Comparison of ENCODE assay signal across 31 mouse cellular contexts in genomic region chr17:34106555-34106954, GRCm38 (mm10). TPM values are rescaled to one million over a fixed set of nuclear protein-coding genes. Genes with fewer than 3 reads are reported as not detected.
"Had no signal": no experiment of that assay in that cellular context is flagged by ENCODE, and none has a peak within 500 bp of the region (broad histone marks: within the 10 kb centered on the region; RNA-seq: fewer than 3 reads in every experiment).

No protein-coding gene starts in this region.

- H3K4me1 ChIP-seq: midbrain, embryonic 12.5 days had no signal

- H3K27ac ChIP-seq: left cerebral cortex, adult 2 months; limb, embryonic 10.5 days; limb, embryonic 12.5 days; limb, embryonic 13.5 days; limb, embryonic 15.5 days; liver, embryonic 12.5 days; liver, embryonic 13.5 days; liver, embryonic 14.5 days; liver, embryonic 15.5 days; lung, embryonic 15.5 days; macrophage; midbrain, embryonic 10.5 days; midbrain, embryonic 12.5 days; midbrain, embryonic 13.5 days had no signal

- H3K4me3 ChIP-seq: left cerebral cortex, adult 2 months; limb, embryonic 10.5 days; limb, embryonic 12.5 days; limb, embryonic 13.5 days; limb, embryonic 15.5 days; liver, embryonic 12.5 days; liver, embryonic 13.5 days; liver, embryonic 15.5 days; lung, embryonic 15.5 days; midbrain, embryonic 10.5 days; midbrain, embryonic 12.5 days; midbrain, embryonic 13.5 days; myocyte had no signal

- H3K4me2 ChIP-seq: limb, embryonic 12.5 days; limb, embryonic 13.5 days; limb, embryonic 15.5 days; liver, embryonic 11.5 days; liver, embryonic 12.5 days; liver, embryonic 13.5 days; liver, embryonic 15.5 days; lung, embryonic 14.5 days; lung, embryonic 15.5 days; midbrain, embryonic 12.5 days; midbrain, embryonic 13.5 days had no signal

- H3K9me3 ChIP-seq: limb, embryonic 10.5 days; limb, embryonic 13.5 days; limb, embryonic 15.5 days; liver, embryonic 12.5 days; liver, embryonic 13.5 days; liver, embryonic 15.5 days; lung, embryonic 15.5 days; midbrain, embryonic 10.5 days; midbrain, embryonic 12.5 days; midbrain, embryonic 13.5 days had no signal

- ATAC-seq: liver, embryonic 12.5 days; liver, postnatal 0 days; lung, postnatal 0 days; midbrain, embryonic 13.5 days; midbrain, embryonic 16.5 days had no signal

- H3K9ac ChIP-seq: limb, embryonic 12.5 days; limb, embryonic 13.5 days; limb, embryonic 15.5 days; liver, embryonic 12.5 days; liver, embryonic 13.5 days; liver, embryonic 14.5 days; liver, embryonic 15.5 days; liver, postnatal 0 days; lung, embryonic 14.5 days; lung, embryonic 15.5 days; midbrain, embryonic 12.5 days; midbrain, embryonic 13.5 days had no signal

- DNase-seq: left cerebral cortex, postnatal 4 days; liver; liver, embryonic 13.5 days; liver, postnatal 0 days; lung, adult 18-20 months; lung, adult 2 months; lung, embryonic 14.5 days; lung, postnatal 10 days; lung, postnatal 14 days; lung, postnatal 36 days; midbrain, embryonic 14.5 days had no signal

- H3K27me3 ChIP-seq: limb, embryonic 12.5 days; limb, embryonic 13.5 days; limb, embryonic 15.5 days; liver, embryonic 13.5 days; liver, embryonic 15.5 days; lung, embryonic 15.5 days; megakaryocyte, embryonic 14.5 days; midbrain, embryonic 12.5 days had no signal

RNA-seq across cellular contexts. Expression of gene H2-Oa, which starts 14.4 kb away (rescaled TPM):
- total RNA-seq: left cerebral cortex, postnatal 4 days; midbrain, postnatal 0 days had no signal
- polyA plus RNA-seq: midbrain, embryonic 13.5 days; midbrain, embryonic 14.5 days had no signal

RNA-seq across cellular contexts. Expression of gene H2-DMb2, which starts 36.6 kb away (rescaled TPM):
- polyA plus RNA-seq: midbrain, embryonic 10.5 days; myocyte; neural tube, embryonic 11.5 days had no signal

RNA-seq across cellular contexts. Expression of gene H2-DMb1, which starts 46.3 kb away (rescaled TPM):
- polyA plus RNA-seq: myocyte; neural tube, embryonic 11.5 days had no signal
